Mouse (Mus musculus): ENCODE results near the gene Msl2.

Msl2 gene

DNA sequence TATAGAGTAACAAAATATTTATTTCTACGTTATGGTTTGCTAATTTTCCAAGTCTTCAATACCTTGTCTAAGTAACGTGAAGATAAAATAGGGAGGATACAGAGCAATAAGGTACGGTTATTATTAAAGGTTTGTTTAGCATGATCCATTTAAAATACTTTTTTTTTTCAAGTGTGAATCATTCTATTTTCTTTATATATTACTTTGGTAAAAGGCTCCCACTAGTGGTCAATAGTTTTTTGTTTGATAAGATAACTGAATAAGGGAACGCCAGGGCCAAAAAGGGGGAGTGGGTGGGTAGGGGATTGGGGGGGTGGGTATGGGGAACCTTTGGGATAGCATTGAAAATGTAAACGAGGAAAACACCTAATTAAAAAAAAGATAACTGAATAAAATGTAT lies 79.0 kb downstream of the Msl2 start:
- DNase-seq (ENCODE audit: low spot score in 2 of 2), result no peak
